Comparison of ENCODE assay signal across 8 mouse cellular contexts in the genomic region with DNA sequence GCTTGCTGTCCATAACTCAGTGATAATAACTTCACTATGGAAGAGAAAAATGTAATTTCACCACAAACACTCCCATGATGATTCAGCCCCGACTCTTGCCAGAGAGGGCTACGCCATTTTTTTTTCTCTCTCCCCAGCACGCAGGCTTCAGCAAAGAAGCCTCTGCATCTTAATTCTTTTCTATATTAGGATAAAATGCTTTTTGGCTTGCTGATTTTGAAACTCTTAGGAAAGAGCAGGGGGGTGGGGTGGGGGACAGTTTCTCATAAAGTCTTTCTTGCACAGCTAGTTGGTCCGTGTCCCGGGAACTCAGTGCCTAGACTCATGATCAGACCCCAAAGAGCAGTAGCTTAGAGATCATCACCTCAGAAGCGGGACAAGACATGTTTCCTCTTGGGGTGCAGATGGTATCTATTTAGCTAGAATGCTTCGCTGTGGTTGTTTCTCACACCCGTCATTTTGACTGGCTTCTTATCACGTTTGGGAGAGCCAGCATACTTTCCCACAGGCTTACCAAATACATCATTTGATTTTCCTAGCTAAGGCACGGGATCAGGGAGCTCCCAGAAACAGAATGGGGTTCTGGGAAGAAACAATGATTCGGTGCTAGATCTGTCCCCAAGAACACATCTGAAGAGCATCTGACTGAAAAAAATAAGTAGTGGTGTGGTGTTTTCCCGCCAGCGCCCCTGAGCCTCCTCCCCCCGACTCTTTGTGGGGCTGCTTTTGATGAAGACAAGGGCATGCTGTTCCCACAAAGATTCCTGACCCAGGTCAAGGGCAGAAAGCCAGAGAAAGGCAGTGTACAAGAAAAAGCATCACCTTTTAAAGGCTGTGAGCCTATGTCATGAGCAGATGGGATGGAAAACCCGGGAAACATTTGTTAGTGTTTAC.
DNase-seq lines count a peak whose midpoint lies in the region; ATAC-seq and TF ChIP-seq lines count a peak whose summit lies in the region.

No protein-coding gene starts in this region.

- no peaks in the 10 kb centered on the region for H3K9me3 ChIP-seq in kidney, embryonic 15.5 days (replicated peaks)
- H3K9me3 ChIP-seq in hindbrain, embryonic 11.5 days (ENCODE audit: control insufficient read depth, low read length), result no peaks in the 10 kb centered on the region

- WGBS in kidney, embryonic 15.5 days, result 57% methylated on average over 15 of the region's 15 CpGs
- 64% methylated on average over 15 of the region's 15 CpGs for WGBS in kidney, adult 2 months
- 65% methylated on average over 15 of the region's 15 CpGs for WGBS in hindbrain, embryonic 11.5 days

- ATAC-seq in kidney, embryonic 15.5 days (replicated peaks; ENCODE audit: low FRiP score), result no peak
- no peak for ATAC-seq in hindbrain, embryonic 11.5 days (ENCODE audit: low FRiP score)

- TF ChIP-seq POLR2A in kidney, adult 2 months (IDR thresholded peaks at IDR 0.05; ENCODE audit: low read depth, low read length), result no peak
- peak; percentile 10; the same call in 1 of the 2 replicates for TF ChIP-seq POLR2A in embryonic fibroblast, embryonic 13.5 days (IDR thresholded peaks at IDR 0.05; ENCODE audit: low read depth, low read length)

- H3K4me1 ChIP-seq in kidney, embryonic 15.5 days, result peaks cover 9% of the 10 kb centered on the region; the same call in 1 of the 2 replicates
- no peaks in the 10 kb centered on the region for H3K4me1 ChIP-seq in kidney, adult 2 months (ENCODE audit: control insufficient read depth, insufficient read depth, low read length)
- H3K4me1 ChIP-seq in embryonic fibroblast, embryonic 13.5 days (ENCODE audit: control insufficient read depth, insufficient read depth, low read length), result peaks cover 14% of the 10 kb centered on the region
- no peaks in the 10 kb centered on the region for H3K4me1 ChIP-seq in hindbrain, embryonic 11.5 days (replicated peaks; ENCODE audit: control insufficient read depth, insufficient read depth, low read length)

- peak overlapping the region; percentile 59 for H3K27ac ChIP-seq in kidney, embryonic 15.5 days
- H3K27ac ChIP-seq in kidney, adult 2 months (ENCODE audit: insufficient read depth, low read depth, low read length), result no peak overlapping the region
- H3K27ac ChIP-seq in embryonic fibroblast, embryonic 13.5 days (ENCODE audit: insufficient read depth, low read length), result peak overlapping the region; percentile 100
- H3K27ac ChIP-seq in hindbrain, embryonic 11.5 days (ENCODE audit: low read depth, low read length), result no peak overlapping the region

- no peaks in the 10 kb centered on the region for H3K36me3 ChIP-seq in kidney, embryonic 15.5 days
- no peaks in the 10 kb centered on the region for H3K36me3 ChIP-seq in kidney, adult 2 months (ENCODE audit: control insufficient read depth, insufficient read depth, low read length)
- no peaks in the 10 kb centered on the region for H3K36me3 ChIP-seq in hindbrain, embryonic 11.5 days (ENCODE audit: control insufficient read depth, insufficient read depth, low read length)

- H3K9ac ChIP-seq in kidney, embryonic 15.5 days, result no peak overlapping the region
- no peak overlapping the region for H3K9ac ChIP-seq in hindbrain, embryonic 11.5 days (ENCODE audit: low read depth, low read length)

- no peaks in the 10 kb centered on the region for H3K27me3 ChIP-seq in kidney, embryonic 15.5 days
- H3K27me3 ChIP-seq in kidney, adult 2 months (replicated peaks; ENCODE audit: control insufficient read depth, insufficient read depth, low read length), result no peaks in the 10 kb centered on the region
- H3K27me3 ChIP-seq in hindbrain, embryonic 11.5 days (ENCODE audit: control insufficient read depth, insufficient read depth, low read length), result no peaks in the 10 kb centered on the region

- no peak for DNase-seq in kidney, adult 2 months
- peak; percentile 16 for DNase-seq in hindbrain, embryonic 11.5 days (ENCODE audit: low spot score)
- DNase-seq in neural tube, embryonic 10.5 days (ENCODE audit: extremely low spot score, low spot score), result peak; percentile 16
- no peak for DNase-seq in cerebellum, postnatal 36 days
- no peak for DNase-seq in cerebellum, adult 11 months
- no peak for DNase-seq in layer of hippocampus, adult 8-10 months (ENCODE audit: low spot score in 2 of 2)

- TF ChIP-seq CTCF in kidney, adult 2 months (conservative IDR thresholded peaks at IDR 0.05; ENCODE audit: insufficient read depth, insufficient read length, low read depth, low read length), result no peak
- TF ChIP-seq CTCF in embryonic fibroblast, embryonic 13.5 days (IDR thresholded peaks at IDR 0.05; ENCODE audit: borderline replicate concordance, insufficient read depth, low read length), result no peak

- H3K4me2 ChIP-seq in kidney, embryonic 15.5 days, result 0 out of 2 replicates have a peak overlapping the region, but pooled peaks have one; percentile 8
- H3K4me2 ChIP-seq in hindbrain, embryonic 11.5 days (replicated peaks; ENCODE audit: low read depth, low read length), result no peak overlapping the region

- no peak overlapping the region for H3K4me3 ChIP-seq in kidney, embryonic 15.5 days (replicated peaks)
- no peak overlapping the region for H3K4me3 ChIP-seq in kidney, adult 2 months (ENCODE audit: insufficient read depth, low read depth, low read length)
- H3K4me3 ChIP-seq in embryonic fibroblast, embryonic 13.5 days (ENCODE audit: insufficient read depth, low read length), result no peak overlapping the region
- H3K4me3 ChIP-seq in hindbrain, embryonic 11.5 days (ENCODE audit: low read depth, low read length), result no peak overlapping the region

Comparison
In these comparisons a context has a peak if more than half of its experiments do, and no peak if none do; other contexts are left out.
1. H3K27ac ChIP-seq: peak in kidney, embryonic 15.5 days (single experiment) and embryonic fibroblast, embryonic 13.5 days (single experiment); none in kidney, adult 2 months (single experiment) and hindbrain, embryonic 11.5 days (single experiment).
2. DNase-seq: peak in hindbrain, embryonic 11.5 days (single experiment) and neural tube, embryonic 10.5 days (single experiment); none in kidney, adult 2 months (single experiment), cerebellum, postnatal 36 days (0 of 2), cerebellum, adult 11 months (single experiment) and layer of hippocampus, adult 8-10 months (0 of 2).